Mouse (Mus musculus) brain, embryonic 14.5 days (tissue): ENCODE results near the gene Galnt10. TPM values are rescaled to one million over a fixed set of nuclear protein-coding genes. Genes with fewer than 3 reads are reported as not detected.
A peak's percentile ranks its signal among the peaks of the same experiment; 100 is the strongest.

Experiments used
- DNase-seq: peaks from one replicate; pipeline ENCODE4 v3.0.0-alpha.2; 2011; ENCODE audit warnings: low read depth
- CTCF ChIP-seq: fragments of 200-500 bp; IDR thresholded peaks from 2 replicates; pipeline ENCODE4 v1.5.1; 2012; ENCODE audit warnings: inconsistent platforms, mild to moderate bottlenecking, moderate library complexity, borderline replicate concordance; ENCODE audit not compliant: insufficient read depth, insufficient read length; ENCODE audit errors: extremely low read depth
- POLR2A ChIP-seq: fragments of 200-500 bp; IDR thresholded peaks from 2 replicates; pipeline ENCODE4 v1.6.1; 2012; ENCODE audit warnings: mild to moderate bottlenecking, inconsistent platforms, borderline replicate concordance; ENCODE audit not compliant: poor library complexity, insufficient read depth, insufficient read length, severe bottlenecking; ENCODE audit errors: extremely low read depth
- polyA plus RNA-seq: library from polyadenylated mRNA; depleted of rRNA; stranded (reverse); fragments of >200 nt; gene quantifications from 2 replicates; pipeline ENCODE4 v1.2.3, GENCODE M21; 2012

The Galnt10 gene
- polyA plus RNA-seq, 1 experiment = 16.5 TPM

DNA sequence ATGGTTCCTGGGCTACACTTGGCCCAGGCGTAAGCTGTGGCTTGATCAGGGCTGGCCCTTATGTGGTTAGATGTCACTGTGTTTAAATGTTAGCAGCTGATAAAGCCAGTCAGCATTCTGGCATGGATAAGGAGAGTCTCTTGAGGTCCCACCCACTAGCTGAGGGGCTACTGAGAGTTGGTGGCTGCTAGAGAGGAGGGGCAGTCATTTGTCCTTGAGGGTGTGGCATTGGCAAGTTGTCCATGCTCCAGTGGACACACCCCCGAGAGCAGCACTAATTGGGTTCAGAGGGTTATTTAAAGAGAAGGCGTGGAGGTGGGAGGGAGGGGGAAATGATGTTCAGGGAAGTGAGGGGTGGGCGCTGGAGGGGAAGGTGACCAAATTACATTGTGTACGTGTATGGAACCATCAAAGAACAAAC is 9.7 kb downstream of the Galnt10 start:
- DNase-seq = no peak
- TF ChIP-seq POLR2A (no peak), CTCF (no peak)

- TF ChIP-seq POLR2A (no peak), CTCF (no peak)
- DNase-seq = no peak
Measured at GRCm38 (mm10) chr11:57655669-57656325, 10.6 kb downstream of the Galnt10 start.

GRCm38 (mm10) chr11:57656602-57657275 is 11.5 kb downstream of the Galnt10 start:
- TF ChIP-seq CTCF (no peak), POLR2A (no peak)
- peak; percentile 55 for DNase-seq

GRCm38 (mm10) chr11:57657370-57658072 is 12.3 kb downstream of the Galnt10 start:
- DNase-seq = no peak
- TF ChIP-seq POLR2A = no peak
- no peak for TF ChIP-seq CTCF

GRCm38 (mm10) chr11:57658214-57658613 is 13.0 kb downstream of the Galnt10 start:
- TF ChIP-seq CTCF (no peak), POLR2A (no peak)
- DNase-seq = no peak

DNA sequence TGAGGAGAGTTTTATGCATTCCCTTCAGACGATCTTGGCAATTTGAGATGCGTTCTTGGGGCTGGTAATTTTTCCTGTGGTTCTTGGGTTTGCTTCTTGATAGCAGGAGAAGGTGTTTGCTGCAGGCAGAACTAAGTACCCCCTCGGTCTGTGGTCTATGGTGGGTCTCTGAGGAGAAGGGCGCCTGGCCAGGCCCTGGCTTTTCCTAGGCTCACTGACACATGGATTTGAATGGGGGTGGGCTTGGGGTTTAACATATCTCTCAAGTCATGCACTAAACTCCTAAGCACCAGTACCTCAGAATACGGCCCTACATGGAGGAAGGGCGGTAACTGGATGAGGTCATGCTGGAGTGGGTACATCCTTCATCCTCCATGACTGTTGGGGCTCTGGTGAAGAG is 13.5 kb downstream of the Galnt10 start:
- no peak for TF ChIP-seq POLR2A
- no peak for DNase-seq

- no peak for TF ChIP-seq CTCF
- TF ChIP-seq POLR2A = no peak
- no peak for DNase-seq
Measured at GRCm38 (mm10) chr11:57660156-57660555, 14.9 kb downstream of the Galnt10 start.

- no peak for DNase-seq
- TF ChIP-seq POLR2A (no peak), CTCF (no peak)
Measured at GRCm38 (mm10) chr11:57660814-57661213, 15.6 kb downstream of the Galnt10 start.

- DNase-seq = no peak
- TF ChIP-seq CTCF (no peak), POLR2A (no peak)
Measured at GRCm38 (mm10) chr11:57661492-57662229, 16.4 kb downstream of the Galnt10 start.

GRCm38 (mm10) chr11:57662231-57662630 is 17.0 kb downstream of the Galnt10 start:
- TF ChIP-seq CTCF (no peak), POLR2A (no peak)
- no peak for DNase-seq

DNA sequence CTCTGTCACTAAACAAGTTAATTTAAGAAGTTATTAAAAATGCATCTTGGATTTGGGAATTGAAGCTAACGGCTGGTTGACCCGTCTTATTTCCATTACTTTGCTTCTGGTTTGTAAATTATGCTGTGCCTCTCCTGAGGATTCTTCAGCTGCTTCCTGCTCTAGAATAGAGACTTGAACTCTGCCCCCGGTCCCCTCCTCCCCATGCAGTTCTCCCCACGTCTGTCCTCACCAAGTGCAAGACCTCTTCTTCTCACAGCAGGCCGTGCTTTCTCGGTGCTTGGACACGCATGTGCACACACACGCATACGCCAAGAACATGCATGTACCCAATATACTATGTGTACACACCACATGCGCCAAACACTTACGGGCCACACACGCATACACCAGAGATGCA is 18.0 kb downstream of the Galnt10 start:
- no peak for DNase-seq
- TF ChIP-seq CTCF = no peak
- no peak for TF ChIP-seq POLR2A

DNA sequence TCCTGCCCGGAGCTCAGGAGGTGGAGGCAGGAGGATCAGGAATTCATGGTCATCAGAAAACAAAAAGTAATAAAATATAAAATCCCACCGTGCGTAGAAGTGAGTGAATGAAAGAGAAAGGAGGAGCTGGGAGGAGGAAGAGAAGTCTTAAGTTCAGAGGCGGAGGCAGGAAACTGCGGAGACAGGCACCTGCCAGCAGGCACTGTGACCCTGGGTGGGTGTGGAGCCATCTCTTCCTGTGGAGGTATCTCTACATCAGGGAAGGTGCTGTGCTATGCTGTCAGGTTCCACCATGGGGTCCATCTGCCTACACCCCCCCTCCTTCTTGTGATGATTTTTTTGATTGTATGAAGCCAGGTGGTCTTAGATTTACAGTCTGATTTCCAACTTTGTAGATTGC is 19.5 kb downstream of the Galnt10 start:
- TF ChIP-seq POLR2A (no peak), CTCF (no peak)
- DNase-seq = no peak

- no peak for DNase-seq
- TF ChIP-seq POLR2A = no peak
- no peak for TF ChIP-seq CTCF
Measured at GRCm38 (mm10) chr11:57668271-57668670, 23.0 kb downstream of the Galnt10 start.
